Mouse (Mus musculus) layer of hippocampus, postnatal 25 days (tissue): ENCODE data around the gene Rab11fip4. TPM values are rescaled to one million over a fixed set of nuclear protein-coding genes. Genes with fewer than 3 reads are reported as not detected.

Experiments used
- DNase-seq, 2 experiments: peaks; one replicate each; pipeline ENCODE4 v3.0.0; 2022; ENCODE audit warnings: mixed read lengths in 2 of 2, low spot score in 1 of 2; ENCODE audit errors: extremely low spot score in 1 of 2
- total RNA-seq, 2 experiments: library from RNA; stranded (reverse); gene quantifications; 2 replicates each; pipeline ENCODE4 v1.2.3; 2021

The Rab11fip4 gene
- total RNA-seq, result 100 to 1,000 TPM; 165 to 167 TPM

- peak; percentile 36 to 48 for DNase-seq
Measured at GRCm38 (mm10) chr11:79590664-79591590, at the start of gene Rab11fip4. Gene Rab11fip4, plus strand, starts transcription at chr11:79591212.

GRCm38 (mm10) chr11:79552622-79553021 is 38.4 kb upstream of the Rab11fip4 start:
- DNase-seq, result no peak

- DNase-seq, result no peak
Measured at GRCm38 (mm10) chr11:79560536-79560935, 30.5 kb upstream of the Rab11fip4 start.

- DNase-seq, result no peak
Measured at GRCm38 (mm10) chr11:79563493-79563892, 27.5 kb upstream of the Rab11fip4 start.

- DNase-seq, result no peak
Measured at GRCm38 (mm10) chr11:79566947-79567346, 24.1 kb upstream of the Rab11fip4 start.

GRCm38 (mm10) chr11:79568197-79568911 is 22.7 kb upstream of the Rab11fip4 start:
- no peak for DNase-seq

- DNase-seq, result no peak
Measured at GRCm38 (mm10) chr11:79570319-79570718, 20.7 kb upstream of the Rab11fip4 start.

- DNase-seq, result no peak
Measured at GRCm38 (mm10) chr11:79573836-79574235, 17.2 kb upstream of the Rab11fip4 start.

- DNase-seq, result no peak
Measured at GRCm38 (mm10) chr11:79575383-79576073, 15.5 kb upstream of the Rab11fip4 start.

- peak; percentile 53 to 92 for DNase-seq
Measured at GRCm38 (mm10) chr11:79577741-79578140, 13.3 kb upstream of the Rab11fip4 start.

- no peak for DNase-seq
Measured at GRCm38 (mm10) chr11:79580660-79581059, 10.4 kb upstream of the Rab11fip4 start.

- no peak for DNase-seq
Measured at GRCm38 (mm10) chr11:79581257-79581656, 9.8 kb upstream of the Rab11fip4 start.

- peak; percentile 52 to 73 for DNase-seq
Measured at GRCm38 (mm10) chr11:79584191-79584590, 6.8 kb upstream of the Rab11fip4 start.

- no peak for DNase-seq
Measured at GRCm38 (mm10) chr11:79589317-79590075, 1.5 kb upstream of the Rab11fip4 start.

- peak in 1 of 2 experiments; percentile 33 for DNase-seq
Measured at GRCm38 (mm10) chr11:79591591-79591975, 571 bp downstream of the Rab11fip4 start.

- no peak for DNase-seq
Measured at GRCm38 (mm10) chr11:79593495-79593894, 2.5 kb downstream of the Rab11fip4 start.

GRCm38 (mm10) chr11:79610454-79610853 is 19.4 kb downstream of the Rab11fip4 start:
- no peak for DNase-seq

GRCm38 (mm10) chr11:79611011-79611666 is 20.1 kb downstream of the Rab11fip4 start:
- peak in 1 of 2 experiments; percentile 24 for DNase-seq

GRCm38 (mm10) chr11:79612046-79612600 is 21.1 kb downstream of the Rab11fip4 start:
- no peak for DNase-seq
